Mouse (Mus musculus) mouse trophoblast stem cell (cell line): ENCODE measurements around the gene Tnni1.

Source experiments
- in situ Hi-C, 2 experiments: fragments of 300-500 bp; cut with MseI, MboI; formaldehyde crosslinking; loops; 2 replicates in 1 of 2; 3 replicates in 1 of 2; pipeline ENCODE4 v1.15.1; 2025

Tnni1 gene

DNA sequence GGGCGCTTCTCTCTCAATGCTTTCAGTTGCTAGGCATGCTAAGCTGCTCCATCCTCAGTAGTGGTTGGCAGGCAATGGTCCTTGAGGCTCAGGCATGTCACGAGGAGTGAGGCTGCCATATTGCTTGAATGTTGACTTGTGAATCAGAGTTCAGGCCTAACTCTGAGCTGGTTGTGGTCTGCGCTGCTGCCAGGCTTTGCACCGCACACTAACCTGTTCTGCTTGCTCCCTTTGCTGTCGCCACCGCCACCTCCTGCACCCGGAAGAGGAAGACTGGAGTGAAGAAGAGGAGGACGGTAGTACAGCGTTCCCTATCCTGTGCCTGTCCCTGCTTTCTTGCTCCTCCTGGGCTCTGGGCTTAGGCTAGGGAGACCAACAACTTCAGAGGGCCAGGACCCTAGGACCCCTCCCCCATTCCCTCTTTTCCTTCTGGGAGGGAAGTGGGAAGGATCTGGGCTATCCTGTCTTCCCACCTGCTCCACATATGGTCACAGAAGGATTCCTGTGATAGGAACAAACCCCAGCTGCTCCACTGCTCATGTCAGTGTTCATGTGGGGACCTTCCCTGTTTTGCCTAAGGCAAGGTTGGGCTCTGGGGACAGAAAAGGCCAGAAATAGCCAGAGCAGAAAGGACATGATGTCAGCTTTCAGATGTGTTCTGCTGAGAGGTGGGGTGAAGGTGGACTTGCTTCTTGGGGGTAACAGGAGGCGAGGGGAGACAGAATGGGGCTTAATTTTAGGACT is 64.5 kb downstream of the Tnni1 start:
- in situ Hi-C loops, result no loop called here

DNA sequence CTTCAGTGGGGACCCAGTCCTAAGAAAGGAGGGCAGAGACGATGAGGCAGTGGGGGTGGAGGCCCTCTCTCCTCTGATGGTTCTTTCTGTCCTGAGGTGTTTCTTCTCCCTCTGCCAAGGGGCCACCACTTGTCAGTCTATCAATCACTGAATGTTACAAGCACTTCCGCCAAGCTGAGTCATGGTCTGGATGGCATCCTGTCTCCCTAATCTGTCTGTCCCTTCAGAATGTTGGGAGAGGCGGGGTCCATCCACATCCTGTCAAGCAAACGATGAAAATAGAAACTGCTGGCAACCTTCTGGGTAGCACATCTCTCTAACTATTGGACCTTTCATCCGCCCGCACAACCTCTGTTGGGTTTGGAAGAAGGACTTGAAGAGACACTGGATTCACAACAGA is 65.2 kb downstream of the Tnni1 start:
- in situ Hi-C loops, result no loop called here

DNA sequence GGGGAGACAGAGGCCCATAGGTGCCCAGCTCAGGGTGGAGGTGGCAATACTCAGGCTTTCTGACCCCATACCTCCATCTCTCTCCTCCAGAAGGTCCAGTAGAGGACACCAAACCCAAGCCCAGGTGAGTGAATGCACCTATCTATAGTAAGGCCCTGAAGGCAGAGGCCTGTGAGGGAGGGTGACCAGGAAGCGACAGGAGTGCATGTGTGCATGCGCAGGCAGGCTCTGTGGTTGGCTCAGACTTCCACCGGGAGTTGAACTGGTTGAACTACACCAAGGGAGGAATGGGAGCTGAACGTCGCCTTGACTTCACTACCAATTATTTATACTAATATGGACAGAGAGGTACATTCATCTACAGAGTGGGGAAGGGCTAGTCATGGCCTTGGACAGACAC is 67.4 kb downstream of the Tnni1 start:
- in situ Hi-C loops, result no loop called here

DNA sequence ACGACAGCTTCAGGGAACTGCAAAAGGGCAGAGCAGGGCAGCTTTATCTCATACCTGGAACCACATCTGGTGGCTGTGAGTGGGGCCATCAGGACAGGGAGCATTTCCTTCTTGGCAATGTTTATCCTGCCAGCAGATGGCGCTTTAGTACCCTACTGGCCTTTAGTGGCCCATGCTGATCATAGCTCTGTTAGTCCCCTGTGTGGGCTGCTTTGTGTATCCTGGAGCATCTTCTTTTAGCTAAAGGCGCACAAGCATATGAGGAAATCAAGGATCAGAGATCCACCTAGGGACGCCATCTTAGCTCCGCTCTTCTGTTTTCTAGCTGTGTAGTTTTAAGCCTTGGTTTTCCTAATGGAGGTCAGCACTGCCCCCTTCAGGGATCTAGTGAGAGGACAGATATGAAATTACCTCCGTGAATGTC is 67.9 kb downstream of the Tnni1 start:
- in situ Hi-C loops, result no loop called here

GRCm38 (mm10) chr1:135847611-135848351 is 68.5 kb downstream of the Tnni1 start:
- in situ Hi-C loops, result no loop called here

- in situ Hi-C loops, result no loop called here
Measured at GRCm38 (mm10) chr1:135850722-135851512, 71.7 kb downstream of the Tnni1 start.

- in situ Hi-C loops, result no loop called here
Measured at GRCm38 (mm10) chr1:135852044-135852756, 73.0 kb downstream of the Tnni1 start.

DNA sequence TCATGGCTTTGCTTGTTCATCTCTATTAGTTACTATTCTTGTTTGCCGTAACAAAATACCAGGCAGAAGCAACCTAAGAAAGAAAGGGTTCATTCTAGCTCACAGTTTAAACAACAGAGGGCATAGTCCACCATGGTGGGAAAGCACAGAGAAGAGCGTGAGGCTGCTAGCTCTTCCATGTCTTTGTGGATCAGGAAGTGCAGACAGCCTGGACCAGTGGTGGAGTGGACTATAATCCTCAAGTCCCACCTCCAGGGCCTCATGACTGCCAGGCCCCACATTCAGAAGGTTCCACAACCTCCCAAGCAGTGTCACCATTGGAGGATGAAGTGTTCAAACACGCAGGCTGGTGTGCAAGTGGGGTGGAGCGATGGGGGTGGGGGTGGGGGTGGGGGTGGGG is 74.0 kb downstream of the Tnni1 start:
- in situ Hi-C loops, result no loop called here

GRCm38 (mm10) chr1:135854591-135855343 is 75.5 kb downstream of the Tnni1 start:
- in situ Hi-C loops, result no loop called here

GRCm38 (mm10) chr1:135855344-135855687 is 76.1 kb downstream of the Tnni1 start:
- in situ Hi-C loops, result no loop called here

DNA sequence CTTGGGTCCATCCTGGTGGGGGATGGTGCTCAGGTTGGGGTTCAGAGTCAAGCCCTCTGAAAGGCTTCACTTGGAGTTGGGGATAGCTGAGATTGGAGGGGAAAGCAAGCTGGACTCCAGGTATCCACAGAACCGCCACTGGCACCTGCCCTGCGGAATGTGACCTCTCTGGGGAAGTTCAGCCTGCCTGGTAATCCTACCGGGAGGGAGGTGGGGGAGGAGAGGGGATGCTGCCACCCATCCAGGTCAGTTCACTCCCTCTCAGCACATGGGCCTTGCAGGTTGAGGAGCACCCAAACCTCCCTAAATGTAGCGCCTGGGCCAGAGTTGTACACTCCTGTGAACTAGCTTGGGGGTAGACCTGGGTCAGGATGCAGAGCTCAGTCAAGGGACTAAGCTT is 76.8 kb downstream of the Tnni1 start:
- in situ Hi-C loops, result no loop called here

DNA sequence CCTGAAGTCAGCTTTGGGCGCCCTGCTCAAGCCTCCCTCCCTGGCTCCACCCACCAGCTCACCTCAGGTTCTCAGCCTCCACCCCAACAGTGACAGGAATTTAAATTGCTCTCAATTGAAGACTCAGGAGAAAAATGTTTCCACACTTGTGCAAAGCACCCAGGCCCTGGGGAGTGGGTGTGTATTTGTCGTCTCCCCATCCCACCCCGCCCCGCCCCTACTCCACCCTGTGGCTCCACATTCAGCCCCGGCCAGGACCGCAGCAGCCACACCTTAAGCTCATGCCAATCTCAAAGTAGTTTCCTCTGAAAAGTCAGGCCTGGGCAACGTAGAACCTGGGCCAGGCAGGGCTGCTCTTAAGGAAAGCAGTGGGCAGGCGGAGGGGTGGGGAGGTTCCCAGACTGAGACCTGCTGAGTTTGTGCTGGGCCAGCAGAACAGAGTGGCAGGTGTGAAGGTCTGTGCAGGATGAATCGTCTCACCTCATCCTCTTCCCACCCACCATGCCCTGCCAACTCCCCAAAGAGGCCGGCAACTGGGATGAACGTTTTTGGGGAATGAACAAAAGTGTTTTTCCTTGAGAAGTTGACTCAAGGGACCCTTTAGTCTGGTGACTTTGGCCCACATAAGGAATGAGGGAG is 78.0 kb downstream of the Tnni1 start:
- in situ Hi-C loops, result no loop called here

DNA sequence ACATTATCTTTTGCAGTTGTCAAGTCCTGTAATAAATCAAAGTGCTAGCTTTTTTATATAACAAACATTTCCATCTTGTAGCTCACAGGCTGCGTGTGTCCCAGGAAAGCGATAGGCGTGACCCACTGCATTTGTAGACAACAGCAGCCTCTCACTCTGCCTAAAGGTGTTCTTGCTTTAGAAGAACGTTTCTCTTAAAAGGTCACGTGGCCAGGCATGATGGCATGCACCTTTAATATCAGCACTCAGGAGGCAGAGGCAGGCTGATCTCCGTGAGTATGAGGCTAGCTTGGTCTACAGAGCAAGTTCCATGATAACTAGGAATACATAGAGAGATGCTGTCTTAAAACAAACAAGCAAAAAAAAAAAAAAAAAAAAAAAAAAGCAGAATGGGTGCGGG is 79.3 kb downstream of the Tnni1 start:
- in situ Hi-C loops, result no loop called here
